Mouse (Mus musculus) ES-E14 (cell line): ENCODE measurements at regions not wholly inside any gene's neighbourhood (a gene's known extent, or its start where the extent isn't known, plus 50 kb on each side); places are given as distances from the start of the nearest gene placed in this dataset.

Source experiments
- DNase-seq: peaks from one replicate; pipeline ENCODE4 v3.0.0-alpha.2; 2013; ENCODE audit warnings: low read depth, low spot score
- H3K27ac ChIP-seq: 2 replicates; pipeline ENCODE4 v1.5.1; 2012; ENCODE audit warnings: low read depth, mild to moderate bottlenecking, low read length, moderate library complexity, mixed read lengths; ENCODE audit not compliant: poor library complexity, insufficient read depth, severe bottlenecking
- H3K36me3 ChIP-seq: 2 replicates; pipeline ENCODE4 v1.6.1; 2012; ENCODE audit warnings: mild to moderate bottlenecking, low read length, moderate library complexity, mixed read lengths; ENCODE audit not compliant: control insufficient read depth, poor library complexity, insufficient read depth, severe bottlenecking
- H3K4me1 ChIP-seq, 2 experiments: fragments of 150-350 bp in 1 of 2; sonication (generic) in 1 of 2; 2 replicates each; pipeline ENCODE4 v1.6.1; 2012; ENCODE audit warnings: low read length in 2 of 2, mild to moderate bottlenecking in 1 of 2, mixed read lengths in 1 of 2; ENCODE audit not compliant: control insufficient read depth in 2 of 2, insufficient read depth in 2 of 2, poor library complexity in 1 of 2
- H3K4me3 ChIP-seq, 2 experiments: fragments of 150-350 bp in 1 of 2; sonication (generic) in 1 of 2; 2 replicates each; pipeline ENCODE4 v1.5.1; 2012; ENCODE audit warnings: low read length in 2 of 2, low read depth in 1 of 2, mild to moderate bottlenecking in 1 of 2, mixed read lengths in 1 of 2; ENCODE audit not compliant: insufficient read depth in 1 of 2, poor library complexity in 1 of 2, severe bottlenecking in 1 of 2
- H3K9ac ChIP-seq: 2 replicates; pipeline ENCODE4 v1.6.1; 2012; ENCODE audit warnings: low read depth, mild to moderate bottlenecking, low read length, mixed read lengths; ENCODE audit not compliant: poor library complexity, insufficient read depth, severe bottlenecking
- H3K9me3 ChIP-seq: fragments of 150-350 bp; sonication (generic); 2 replicates; pipeline ENCODE4 v1.6.1; 2012; ENCODE audit warnings: low read depth, mild to moderate bottlenecking, low read length; ENCODE audit not compliant: control insufficient read depth, insufficient read depth
- CHD2 ChIP-seq: IDR thresholded peaks from 2 replicates; pipeline ENCODE4 v1.6.1; 2014; ENCODE audit warnings: mild to moderate bottlenecking, low read depth, low read length, inconsistent platforms
- HCFC1 ChIP-seq: IDR thresholded peaks from 2 replicates; pipeline ENCODE4 v1.6.1; 2012; ENCODE audit warnings: low read length, inconsistent platforms, borderline replicate concordance; ENCODE audit not compliant: insufficient read depth
- MAFK ChIP-seq: IDR thresholded peaks from 2 replicates; pipeline ENCODE4 v1.6.1; 2014; ENCODE audit warnings: mild to moderate bottlenecking, low read depth, low read length, inconsistent platforms; ENCODE audit not compliant: insufficient read depth
- ZC3H11A ChIP-seq: IDR thresholded peaks from 2 replicates; pipeline ENCODE4 v1.6.1; 2012; ENCODE audit warnings: low read depth, mild to moderate bottlenecking, inconsistent platforms, low read length, borderline replicate concordance
- ZNF384 ChIP-seq: IDR thresholded peaks from 2 replicates; pipeline ENCODE4 v1.6.1; 2012; ENCODE audit warnings: low read depth, low read length, inconsistent platforms
- in situ Hi-C, 2 experiments: fragments of 600-800 bp; cut with MboI; formaldehyde crosslinking; loops; one replicate each; pipeline ENCODE4 v1.15.1; 2025; ENCODE audit warnings: low sequenced_read_pairs in 2 of 2, inconsistent platforms in 1 of 2; ENCODE audit not compliant: unreplicated experiment in 2 of 2

DNA sequence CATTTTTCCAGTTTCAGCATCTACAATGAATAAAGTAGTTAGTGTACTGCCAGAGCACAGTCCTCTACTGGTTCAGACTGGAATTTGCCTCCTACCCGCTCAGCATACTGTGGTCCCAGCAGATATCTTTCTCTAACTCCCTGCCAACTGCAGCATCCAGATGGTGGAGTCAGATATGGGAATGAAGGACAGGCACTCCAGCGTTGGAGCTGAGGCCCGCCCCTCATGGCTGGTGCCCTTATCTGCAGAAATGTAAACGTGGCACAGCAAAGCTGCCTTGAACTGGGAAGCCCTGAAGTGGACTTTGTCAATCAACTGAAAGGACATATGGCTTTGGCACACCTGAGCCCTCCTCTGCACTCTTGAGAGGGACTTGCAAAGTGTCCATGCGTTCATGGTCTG lies 146.6 kb downstream of the Cartpt start:
- H3K9me3 ChIP-seq: no peaks in the 10 kb centered on the region
- in situ Hi-C loops: no loop called here
- no peak for DNase-seq
- no peak for TF ChIP-seq ZC3H11A
- TF ChIP-seq CHD2: no peak
- TF ChIP-seq HCFC1: no peak
- no peak for TF ChIP-seq ZNF384
- TF ChIP-seq MAFK: no peak
- no peak overlapping the region for H3K27ac ChIP-seq
- no peak overlapping the region for H3K9ac ChIP-seq
- H3K4me3 ChIP-seq: no peak overlapping the region
- no peaks in the 10 kb centered on the region for H3K36me3 ChIP-seq
- H3K4me1 ChIP-seq: 0 out of 4 replicates have a peak, but pooled peaks cover 0 to 2% of the 10 kb centered on the region in 2 experiments

DNA sequence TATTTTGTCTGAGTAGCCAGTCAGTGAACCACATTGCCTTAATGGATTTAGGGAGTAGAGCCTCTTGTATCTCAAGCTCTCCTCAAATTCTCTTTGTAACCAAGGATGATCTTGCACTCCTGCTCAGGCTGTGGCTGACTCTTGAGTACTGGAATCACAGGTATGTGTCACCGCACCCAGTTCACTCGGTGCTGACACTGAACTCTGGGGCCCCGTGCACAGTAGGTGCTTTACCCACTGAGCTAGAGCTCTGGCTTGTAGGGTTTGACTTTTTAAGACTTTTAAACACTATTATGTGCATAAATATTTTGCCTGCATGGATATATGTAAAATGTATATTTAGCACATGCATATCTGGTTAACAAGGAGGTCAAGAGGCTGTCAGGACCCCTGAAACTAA lies 147.4 kb downstream of the Cartpt start:
- Histone ChIP-seq H3K4me3 (no peak overlapping the region), H3K4me1 (peaks cover 0 to 2% of the 10 kb centered on the region in 2 experiments; a peak in 1 of 4 replicates), H3K9ac (no peak overlapping the region), H3K9me3 (no peaks in the 10 kb centered on the region), H3K27ac (no peak overlapping the region), H3K36me3 (no peaks in the 10 kb centered on the region)
- in situ Hi-C loops: no loop called here
- no peak for DNase-seq
- TF ChIP-seq HCFC1: no peak
- no peak for TF ChIP-seq ZNF384
- no peak for TF ChIP-seq CHD2
- TF ChIP-seq MAFK: no peak
- TF ChIP-seq ZC3H11A: no peak

DNA sequence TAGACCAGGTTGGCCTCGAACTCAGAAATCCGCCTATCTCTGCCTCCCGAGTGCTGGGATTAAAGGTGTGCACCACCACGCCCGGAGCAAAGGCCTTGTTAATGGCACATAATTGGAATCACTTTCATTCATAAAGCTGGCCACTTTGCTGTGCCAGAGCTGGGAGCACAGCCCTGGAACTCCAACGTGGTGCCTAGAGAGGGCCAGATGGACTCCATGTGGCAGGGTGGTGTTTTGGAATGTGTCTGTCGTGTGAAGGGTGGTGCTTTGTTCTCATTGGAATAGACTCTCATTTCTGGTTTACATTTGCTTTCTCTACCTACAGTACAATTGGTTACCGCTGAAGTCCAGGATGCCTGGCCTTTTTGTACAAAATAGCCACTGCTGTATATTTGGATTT lies 150.2 kb downstream of the Cartpt start:
- Histone ChIP-seq H3K27ac (no peak overlapping the region), H3K36me3 (no peaks in the 10 kb centered on the region), H3K9ac (no peak overlapping the region), H3K4me3 (no peak overlapping the region), H3K9me3 (no peaks in the 10 kb centered on the region), H3K4me1 (peaks cover 0 to 2% of the 10 kb centered on the region in 2 experiments; a peak in 1 of 4 replicates)
- in situ Hi-C loops: no loop called here
- no peak for DNase-seq
- no peak for TF ChIP-seq CHD2
- no peak for TF ChIP-seq MAFK
- no peak for TF ChIP-seq ZC3H11A

DNA sequence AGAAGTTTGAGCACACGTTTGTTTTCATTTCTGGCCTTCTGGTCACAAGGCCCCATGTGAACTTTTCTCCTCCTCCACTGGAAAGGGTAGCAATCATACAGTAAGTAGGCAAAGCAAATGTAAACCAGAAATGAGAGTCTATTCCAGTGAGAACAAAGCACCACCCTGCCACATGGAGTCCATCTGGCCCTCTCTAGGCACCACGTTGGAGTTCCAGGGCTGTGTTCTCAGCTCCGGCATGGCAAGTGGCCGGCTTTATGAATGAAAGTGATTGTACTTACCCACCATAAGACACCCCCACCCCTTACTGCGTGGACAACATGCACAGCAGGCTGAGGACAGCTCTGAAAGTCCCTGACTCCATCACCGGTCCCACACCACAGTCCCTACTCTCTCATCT lies 151.5 kb downstream of the Cartpt start:
- peaks cover 2% of the 10 kb centered on the region in 2 experiments; a peak in 2 of 4 replicates for H3K4me1 ChIP-seq
- H3K36me3 ChIP-seq: no peaks in the 10 kb centered on the region
- no peak for DNase-seq
- H3K27ac ChIP-seq: no peak overlapping the region
- TF ChIP-seq ZNF384 (no peak), ZC3H11A (no peak), MAFK (no peak), HCFC1 (no peak), CHD2 (no peak)
- H3K9ac ChIP-seq: no peak overlapping the region
- in situ Hi-C loops: no loop called here
- no peak overlapping the region for H3K4me3 ChIP-seq
- no peaks in the 10 kb centered on the region for H3K9me3 ChIP-seq

DNA sequence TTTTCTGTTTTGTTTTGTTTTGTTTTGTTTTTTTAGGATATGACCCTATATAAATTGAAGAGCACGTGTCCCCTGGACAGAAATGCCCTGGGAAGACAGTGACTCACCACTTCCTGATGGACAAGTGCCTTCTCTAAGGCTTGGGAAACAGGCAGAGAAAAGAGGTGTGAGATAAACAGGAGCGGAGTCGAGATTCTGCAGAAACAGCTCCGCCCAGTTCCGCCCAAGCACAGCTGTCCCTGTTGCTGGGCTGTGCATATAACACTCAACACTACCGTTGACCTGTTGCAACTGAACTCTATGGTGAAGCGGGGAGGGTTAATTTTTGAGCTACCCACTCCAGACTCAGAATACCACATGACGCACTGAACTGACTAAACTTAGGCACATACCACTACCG lies 152.8 kb downstream of the Cartpt start:
- peaks cover 0 to 2% of the 10 kb centered on the region in 2 experiments; a peak in 2 of 4 replicates for H3K4me1 ChIP-seq
- in situ Hi-C loops: no loop called here
- H3K4me3 ChIP-seq: no peak overlapping the region
- no peaks in the 10 kb centered on the region for H3K36me3 ChIP-seq
- TF ChIP-seq HCFC1 (no peak), CHD2 (no peak), MAFK (no peak), ZC3H11A (no peak), ZNF384 (no peak)
- H3K9ac ChIP-seq: no peak overlapping the region
- H3K9me3 ChIP-seq: no peaks in the 10 kb centered on the region
- no peak overlapping the region for H3K27ac ChIP-seq
- no peak for DNase-seq
